ENCODE assay signal across 24 mouse cellular contexts in the genomic region with DNA sequence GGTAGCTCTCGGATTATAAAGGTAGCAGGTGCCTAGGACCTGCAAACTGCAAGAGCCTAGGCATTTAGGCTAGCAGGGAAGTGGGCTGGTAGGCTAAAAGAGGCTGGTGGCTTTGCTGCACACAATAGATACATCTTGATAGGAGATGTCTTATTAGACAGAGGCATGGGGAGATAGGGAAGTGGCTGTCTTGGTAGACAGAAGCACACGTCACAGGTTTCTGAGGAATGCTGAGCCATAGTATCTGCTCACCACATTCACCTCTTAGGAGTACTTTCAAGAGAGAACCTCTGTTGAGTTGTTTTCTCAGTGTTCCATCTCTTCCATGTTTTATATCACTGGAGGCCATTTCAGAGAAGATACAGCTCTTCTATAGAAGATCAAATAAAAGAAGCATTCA.
"Had no signal": no experiment of that assay in that cellular context is flagged by ENCODE, and none has a peak within 500 bp of the region (broad histone marks: within the 10 kb centered on the region; RNA-seq: fewer than 3 reads in every experiment).

No protein-coding gene starts in this region.

- H3K4me1 ChIP-seq: heart, embryonic 10.5 days; hindbrain, embryonic 13.5 days; hindbrain, embryonic 15.5 days; kidney, embryonic 15.5 days; limb, embryonic 13.5 days had no signal

- H3K27ac ChIP-seq: gastrocnemius, adult 2 months; heart, embryonic 10.5 days; hindbrain, embryonic 13.5 days; hindbrain, embryonic 15.5 days; hindbrain, postnatal 0 days; kidney, embryonic 15.5 days; kidney, postnatal 0 days; left cerebral cortex, adult 2 months; limb, embryonic 13.5 days; limb, embryonic 15.5 days had no signal

- H3K9me3 ChIP-seq: heart, embryonic 10.5 days; heart, embryonic 12.5 days; hindbrain, embryonic 13.5 days; hindbrain, embryonic 15.5 days; kidney, embryonic 15.5 days; limb, embryonic 13.5 days; limb, embryonic 15.5 days had no signal

- H3K4me2 ChIP-seq: heart, embryonic 12.5 days; hindbrain, embryonic 13.5 days; hindbrain, embryonic 15.5 days; kidney, embryonic 15.5 days; limb, embryonic 13.5 days; limb, embryonic 15.5 days had no signal

- DNase-seq: forebrain, postnatal 0 days; gastrocnemius, adult 2 months; gastrocnemius, postnatal 10 days; gastrocnemius, postnatal 25 days; heart, adult 18-20 months; heart, postnatal 10 days; heart, postnatal 4 days; kidney, adult 11 months; kidney, adult 2 months; kidney, adult 9 months; kidney, postnatal 14 days; kidney, postnatal 36 days; layer of hippocampus, adult 9-11 months had no signal

- ATAC-seq: forebrain, postnatal 0 days; hindbrain, postnatal 0 days; intestine, embryonic 16.5 days had no signal

- H3K4me3 ChIP-seq: gastrocnemius, adult 2 months; heart, embryonic 10.5 days; heart, embryonic 12.5 days; hindbrain, embryonic 13.5 days; hindbrain, embryonic 15.5 days; kidney, embryonic 15.5 days; left cerebral cortex, adult 2 months; limb, embryonic 13.5 days; limb, embryonic 15.5 days had no signal

- H3K27me3 ChIP-seq: heart, embryonic 12.5 days; hindbrain, embryonic 13.5 days; hindbrain, embryonic 15.5 days; kidney, embryonic 15.5 days; limb, embryonic 13.5 days; limb, embryonic 15.5 days had no signal

- H3K36me3 ChIP-seq: heart, embryonic 10.5 days; heart, embryonic 12.5 days; hindbrain, embryonic 13.5 days; hindbrain, embryonic 15.5 days; kidney, embryonic 15.5 days; limb, embryonic 13.5 days; limb, embryonic 15.5 days had no signal

- H3K9ac ChIP-seq: forebrain, postnatal 0 days; heart, embryonic 12.5 days; hindbrain, embryonic 13.5 days; hindbrain, embryonic 15.5 days; kidney, embryonic 15.5 days; limb, embryonic 13.5 days; limb, embryonic 15.5 days had no signal
